Mouse (Mus musculus) embryonic facial prominence, embryonic 11.5 days (tissue): ENCODE results near the gene Tap1. TPM values are rescaled to one million over a fixed set of nuclear protein-coding genes. Genes with fewer than 3 reads are reported as not detected.

Experiments used
- ATAC-seq: fragments of 200-750 bp; cut with Nextera tagmentation; replicated peaks from 2 replicates; pipeline ENCODE4 v1.8.0; 2017; ENCODE audit warnings: low read depth; ENCODE audit not compliant: insufficient number of reproducible peaks, low FRiP score, low TSS enrichment
- DNase-seq: peaks from one replicate; pipeline ENCODE4 v3.0.0-alpha.2; 2015; ENCODE audit warnings: low spot score
- H3K27ac ChIP-seq: fragments of 300-500 bp; sonication (generic); replicated peaks from 2 replicates; pipeline ENCODE4 v1.5.1; 2014; ENCODE audit warnings: mild to moderate bottlenecking, low read depth, low read length, control low read depth
- H3K27me3 ChIP-seq: fragments of 300-500 bp; sonication (generic); 2 replicates; pipeline ENCODE4 v1.6.1; 2014; ENCODE audit warnings: mild to moderate bottlenecking, low read length, moderate library complexity, mixed read lengths; ENCODE audit not compliant: control insufficient read depth, insufficient read depth
- H3K36me3 ChIP-seq: fragments of 300-500 bp; sonication (generic); replicated peaks from 2 replicates; pipeline ENCODE4 v1.6.1; 2014; ENCODE audit warnings: low read depth, mild to moderate bottlenecking, low read length, moderate library complexity, mixed read lengths; ENCODE audit not compliant: control insufficient read depth, insufficient read depth
- H3K4me1 ChIP-seq: fragments of 300-500 bp; sonication (generic); 2 replicates; pipeline ENCODE4 v1.6.1; 2014; ENCODE audit warnings: low read length, mixed read lengths; ENCODE audit not compliant: control insufficient read depth, insufficient read depth
- H3K4me2 ChIP-seq: fragments of 300-500 bp; sonication (generic); 2 replicates; pipeline ENCODE4 v1.6.1; 2014; ENCODE audit warnings: low read depth, mild to moderate bottlenecking, control low read depth, low read length, moderate library complexity
- H3K4me3 ChIP-seq: fragments of 300-500 bp; sonication (generic); 2 replicates; pipeline ENCODE4 v1.5.1; 2014; ENCODE audit warnings: low read depth, low read length, control low read depth
- H3K9ac ChIP-seq: fragments of 300-500 bp; sonication (generic); replicated peaks from 2 replicates; pipeline ENCODE4 v1.6.1; 2014; ENCODE audit warnings: mild to moderate bottlenecking, control low read depth, low read length
- H3K9me3 ChIP-seq: fragments of 300-500 bp; sonication (generic); replicated peaks from 2 replicates; pipeline ENCODE4 v1.6.1; 2016; ENCODE audit warnings: mild to moderate bottlenecking, low read length, inconsistent platforms, mixed read lengths; ENCODE audit not compliant: control insufficient read depth
- WGBS: fragments of 180-500 bp; shearing (Covaris S2); extraction: QIAGEN DNeasy Blood & Tissue Kit; methylation state at CpG from one replicate; pipeline ENCODE4 v1.1.7; 2014; 5-methylcytosine and 5-hydroxymethylcytosine counted together
- polyA plus RNA-seq: library from polyadenylated mRNA; unstranded; fragments of >200 nt; fragmentation: Nextera tagmentation; extraction: Ambion mirVana; gene quantifications from 2 replicates; pipeline ENCODE4 v1.2.1, GENCODE M21; 2014

Tap1 gene
- polyA plus RNA-seq, 1 experiment from 2014 or later: 2.3 TPM

DNA sequence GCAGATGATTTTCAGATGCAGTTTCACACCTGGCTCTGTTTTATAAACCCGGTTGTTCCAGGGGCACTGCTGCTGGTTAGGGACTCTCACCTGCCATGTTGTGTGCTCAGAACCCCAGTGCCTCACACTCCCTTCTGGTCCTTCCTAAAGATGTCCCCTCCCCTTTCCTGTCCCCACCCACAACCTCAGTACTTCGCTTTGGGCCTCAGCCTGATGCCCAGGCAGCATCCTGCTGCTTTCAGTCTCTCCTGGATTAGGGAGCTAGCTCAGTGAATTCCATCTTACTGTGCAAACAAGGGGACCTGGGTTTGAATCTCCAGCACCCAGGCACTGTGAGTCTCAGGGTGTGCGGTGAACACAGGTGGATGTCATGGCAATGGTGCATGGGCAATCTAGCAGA is 20.1 kb downstream of the Tap1 start:
- Histone ChIP-seq H3K36me3 (no peaks in the 10 kb centered on the region), H3K4me2 (no peak overlapping the region), H3K9me3 (no peaks in the 10 kb centered on the region), H3K27me3 (peaks cover 33% of the 10 kb centered on the region), H3K4me1 (no peaks in the 10 kb centered on the region), H3K9ac (no peak overlapping the region), H3K4me3 (no peak overlapping the region), H3K27ac (no peak overlapping the region)
- ATAC-seq: no peak
- DNase-seq: no peak
- WGBS: 49% methylated on average over 3 of the region's 3 CpGs

- Histone ChIP-seq H3K27ac (no peak overlapping the region), H3K9me3 (no peaks in the 10 kb centered on the region), H3K4me1 (no peaks in the 10 kb centered on the region), H3K36me3 (no peaks in the 10 kb centered on the region), H3K27me3 (peaks cover 33% of the 10 kb centered on the region), H3K4me2 (no peak overlapping the region), H3K4me3 (no peak overlapping the region), H3K9ac (no peak overlapping the region)
- DNase-seq (no peak), ATAC-seq (no peak)
- 95% methylated on average over 9 of the region's 9 CpGs for WGBS
Observed at GRCm38 (mm10) chr17:34207866-34208265, 20.5 kb downstream of the Tap1 start.

- H3K4me3 ChIP-seq: no peak overlapping the region
- H3K9ac ChIP-seq: no peak overlapping the region
- DNase-seq (no peak), ATAC-seq (no peak)
- no peaks in the 10 kb centered on the region for H3K4me1 ChIP-seq
- no peak overlapping the region for H3K27ac ChIP-seq
- H3K27me3 ChIP-seq: peaks cover 32% of the 10 kb centered on the region
- no peaks in the 10 kb centered on the region for H3K36me3 ChIP-seq
- H3K4me2 ChIP-seq: no peak overlapping the region
- 20% methylated on average over 10 of the region's 10 CpGs for WGBS
- H3K9me3 ChIP-seq: no peaks in the 10 kb centered on the region
Observed at GRCm38 (mm10) chr17:34208421-34208820, 21.1 kb downstream of the Tap1 start.

DNA sequence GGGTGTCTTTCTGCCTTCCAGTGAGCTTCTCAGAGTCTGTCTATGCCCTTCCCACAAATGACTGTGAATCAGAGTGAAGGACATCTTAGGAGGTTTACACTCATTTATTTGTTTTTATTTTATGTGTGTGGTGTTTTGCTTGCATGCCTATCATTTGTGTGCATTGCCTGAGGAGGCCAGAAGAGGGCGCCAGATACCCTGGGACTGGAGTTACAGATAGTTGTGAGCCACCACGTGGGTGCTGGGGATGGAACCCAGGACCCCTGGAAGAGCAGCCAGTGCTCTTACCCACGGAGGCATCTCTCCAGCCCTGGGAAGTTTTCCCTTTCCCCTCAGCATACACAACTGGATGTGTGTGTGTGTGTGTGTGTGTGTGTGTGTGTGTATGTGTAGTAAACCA is 22.3 kb downstream of the Tap1 start:
- no peak overlapping the region for H3K4me2 ChIP-seq
- ATAC-seq: no peak
- no peaks in the 10 kb centered on the region for H3K4me1 ChIP-seq
- H3K36me3 ChIP-seq: no peaks in the 10 kb centered on the region
- H3K4me3 ChIP-seq: no peak overlapping the region
- 41% methylated on average over 3 of the region's 3 CpGs for WGBS
- H3K9me3 ChIP-seq: no peaks in the 10 kb centered on the region
- H3K9ac ChIP-seq: no peak overlapping the region
- no peak overlapping the region for H3K27ac ChIP-seq
- DNase-seq: no peak
- peaks cover 40% of the 10 kb centered on the region for H3K27me3 ChIP-seq

GRCm38 (mm10) chr17:34210599-34210998 is 23.2 kb downstream of the Tap1 start:
- H3K9ac ChIP-seq: no peak overlapping the region
- H3K4me3 ChIP-seq: no peak overlapping the region
- H3K27me3 ChIP-seq: peaks cover 31% of the 10 kb centered on the region
- H3K9me3 ChIP-seq: no peaks in the 10 kb centered on the region
- WGBS: 69% methylated on average over 3 of the region's 3 CpGs
- no peaks in the 10 kb centered on the region for H3K36me3 ChIP-seq
- H3K4me2 ChIP-seq: no peak overlapping the region
- ATAC-seq: no peak
- no peak overlapping the region for H3K27ac ChIP-seq
- DNase-seq: no peak
- no peaks in the 10 kb centered on the region for H3K4me1 ChIP-seq

GRCm38 (mm10) chr17:34211746-34212365 is 24.5 kb downstream of the Tap1 start:
- DNase-seq: no peak
- peaks cover 26% of the 10 kb centered on the region for H3K27me3 ChIP-seq
- no peaks in the 10 kb centered on the region for H3K36me3 ChIP-seq
- no peaks in the 10 kb centered on the region for H3K9me3 ChIP-seq
- ATAC-seq: no peak
- no peak overlapping the region for H3K9ac ChIP-seq
- H3K4me3 ChIP-seq: no peak overlapping the region
- WGBS: 12% methylated on average over 23 of the region's 23 CpGs
- no peak overlapping the region for H3K4me2 ChIP-seq
- H3K27ac ChIP-seq: no peak overlapping the region
- no peaks in the 10 kb centered on the region for H3K4me1 ChIP-seq

DNA sequence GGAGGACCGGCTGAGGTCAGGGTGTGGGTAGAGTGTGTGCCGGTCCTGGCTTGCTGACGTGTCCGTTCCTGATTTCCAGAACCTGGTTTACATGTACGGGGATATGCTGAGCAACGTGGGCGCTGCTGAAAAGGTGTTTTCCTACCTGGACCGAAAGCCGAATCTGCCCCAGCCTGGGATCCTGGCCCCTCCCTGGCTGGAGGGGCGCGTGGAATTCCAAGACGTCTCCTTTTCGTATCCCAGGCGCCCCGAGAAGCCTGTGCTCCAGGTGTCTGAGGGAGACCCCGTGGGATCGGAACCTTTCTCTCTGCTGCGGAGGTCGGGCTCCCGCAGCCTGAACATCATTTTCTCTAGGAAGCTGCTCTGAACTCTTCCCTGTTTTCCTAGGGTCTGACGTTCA is 26.6 kb downstream of the Tap1 start:
- Histone ChIP-seq H3K9ac (no peak overlapping the region), H3K27ac (no peak overlapping the region), H3K27me3 (peaks cover 23% of the 10 kb centered on the region), H3K36me3 (no peaks in the 10 kb centered on the region), H3K4me2 (no peak overlapping the region), H3K4me1 (no peaks in the 10 kb centered on the region), H3K9me3 (no peaks in the 10 kb centered on the region), H3K4me3 (no peak overlapping the region)
- ATAC-seq: no peak
- DNase-seq: no peak
- 45% methylated on average over 21 of the region's 21 CpGs for WGBS

DNA sequence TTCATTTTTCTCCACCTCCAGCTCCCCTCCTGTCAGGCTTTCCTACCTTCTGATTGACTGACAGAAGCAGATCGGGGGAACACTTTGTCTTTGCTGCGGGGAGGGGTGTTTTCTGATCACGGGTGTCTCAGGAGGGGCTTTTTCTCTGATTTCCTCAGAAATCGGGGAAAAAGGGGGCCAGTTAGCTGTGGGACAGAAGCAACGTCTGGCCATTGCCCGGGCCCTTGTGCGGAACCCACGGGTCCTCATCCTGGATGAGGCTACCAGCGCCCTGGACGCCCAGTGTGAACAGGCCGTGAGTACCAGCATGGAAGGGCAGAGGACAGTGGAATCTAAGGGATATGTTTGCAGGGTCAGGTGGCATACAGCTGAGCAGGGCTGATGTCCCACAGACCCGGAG is 27.8 kb downstream of the Tap1 start:
- peaks cover 22% of the 10 kb centered on the region for H3K27me3 ChIP-seq
- no peak overlapping the region for H3K4me2 ChIP-seq
- H3K4me3 ChIP-seq: no peak overlapping the region
- 84% methylated on average over 12 of the region's 12 CpGs for WGBS
- no peak for DNase-seq
- H3K36me3 ChIP-seq: no peaks in the 10 kb centered on the region
- no peaks in the 10 kb centered on the region for H3K9me3 ChIP-seq
- H3K9ac ChIP-seq: no peak overlapping the region
- H3K4me1 ChIP-seq: no peaks in the 10 kb centered on the region
- no peak overlapping the region for H3K27ac ChIP-seq
- no peak for ATAC-seq
